Mouse (Mus musculus) testis, adult 10 weeks (tissue): ENCODE data around the gene Lrrtm4. TPM values are rescaled to one million over a fixed set of nuclear protein-coding genes. Genes with fewer than 3 reads are reported as not detected.

ENCODE experiments used
- polyA plus RNA-seq: library from polyadenylated mRNA; stranded (reverse); fragments of 350-450 nt; fragmentation: Illumina TruSeq; extraction: RNeasy Lipid Tissue Mini Kit (QIAGEN cat#74804); gene quantifications from one replicate; pipeline ENCODE4 v1.2.3, GENCODE M21; 2014; ENCODE audit warnings: low read depth, low replicate concordance

Lrrtm4 gene
- polyA plus RNA-seq: not detected

GRCm38 (mm10) chr6:80018765-80019164, at the start of gene Lrrtm4:
Lrrtm4 (plus strand) TSS chr6:80018877.

Other genes starting within 250 kb of the Lrrtm4 start
- not detected for gene Gm20594, start 201.0 kb upstream of the Lrrtm4 start, polyA plus RNA-seq